Comparison of ENCODE assay signal across 8 mouse cellular contexts in the genomic region with DNA sequence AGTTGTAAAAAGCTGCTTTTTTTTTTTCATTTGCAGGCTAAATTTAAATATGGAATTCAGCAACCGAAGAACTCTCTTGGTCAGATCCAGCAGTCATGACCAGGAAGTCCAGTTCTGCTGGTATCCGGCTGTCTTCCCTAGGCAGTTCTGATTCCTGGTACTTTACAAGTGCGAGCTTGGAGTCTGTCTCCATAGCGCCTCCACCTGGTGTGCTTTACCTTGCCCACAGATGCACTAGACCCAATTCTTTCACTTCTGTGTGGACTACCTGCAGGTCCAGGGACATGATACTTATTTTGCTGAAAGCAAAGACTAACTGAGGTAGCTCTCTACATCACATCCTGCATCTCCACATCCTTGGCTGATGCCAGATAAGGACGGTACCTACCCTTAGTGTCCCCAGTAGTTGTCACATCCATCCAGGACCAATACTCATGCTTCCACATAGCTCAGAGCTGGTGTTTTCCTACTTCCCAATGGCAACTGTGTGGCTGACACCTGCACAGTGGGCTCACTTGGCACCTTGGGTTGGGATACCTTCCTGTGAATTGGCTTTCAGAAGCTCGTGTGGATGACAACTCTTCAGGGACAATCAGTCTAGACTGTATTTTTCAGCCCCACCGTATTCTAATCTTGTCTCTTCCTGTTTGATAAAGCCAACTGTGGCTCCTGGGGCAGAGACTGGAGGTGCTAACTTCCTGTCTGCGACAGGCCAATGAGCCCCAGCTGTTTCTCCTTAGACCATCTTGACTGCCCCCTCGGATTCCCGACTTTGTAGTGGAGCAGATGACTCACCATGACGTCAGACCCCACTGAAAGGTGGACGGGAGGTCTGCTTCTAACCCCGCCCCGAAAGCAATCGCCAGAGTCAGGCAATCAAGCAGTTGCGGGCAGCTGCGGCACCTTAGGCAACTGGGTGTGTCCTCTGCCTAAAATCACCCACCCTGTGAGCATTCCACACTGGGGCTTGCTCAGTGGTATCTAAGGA.
DNase-seq lines count a peak whose midpoint lies in the region; ATAC-seq and TF ChIP-seq lines count a peak whose summit lies in the region.

No protein-coding gene starts in this region.

- CTCF ChIA-PET in Patski (lab: Charles Lee), result interaction anchor here (0.8 to 2.3 kb wide), 10 partner anchors 12 to 688 kb away, joined by 3 to 8 read pairs (median 3); no protein-coding TSS in a partner anchor

- WGBS in kidney, embryonic 15.5 days, result 56% methylated on average over 17 of the region's 17 CpGs
- 34% methylated on average over 17 of the region's 17 CpGs for WGBS in heart, embryonic 10.5 days
- 80% methylated on average over 17 of the region's 17 CpGs for WGBS in forebrain, embryonic 14.5 days

- peaks cover 18% of the 10 kb centered on the region for H3K4me1 ChIP-seq in kidney, embryonic 15.5 days
- H3K4me1 ChIP-seq in heart, embryonic 10.5 days, result peaks cover 40% of the 10 kb centered on the region
- peaks cover 8% of the 10 kb centered on the region for H3K4me1 ChIP-seq in forebrain, embryonic 14.5 days (ENCODE audit: control insufficient read depth, insufficient read depth, low read length)

- H3K9ac ChIP-seq in kidney, embryonic 15.5 days, result no peak overlapping the region
- no peak overlapping the region for H3K9ac ChIP-seq in forebrain, embryonic 14.5 days (ENCODE audit: low read length)

- in situ Hi-C loops in Patski (cut with MboI; ENCODE audit: low pct_unique_long_range_greater_than_20kb), result no loop called here

- no peak overlapping the region for H3K4me3 ChIP-seq in kidney, embryonic 15.5 days (replicated peaks)
- peak overlapping the region; percentile 29; the same call in 1 of the 2 replicates for H3K4me3 ChIP-seq in heart, embryonic 10.5 days
- no peak overlapping the region for H3K4me3 ChIP-seq in forebrain, embryonic 14.5 days (ENCODE audit: low read depth, low read length)

- H3K9me3 ChIP-seq in kidney, embryonic 15.5 days (replicated peaks), result no peaks in the 10 kb centered on the region
- no peaks in the 10 kb centered on the region for H3K9me3 ChIP-seq in heart, embryonic 10.5 days
- H3K9me3 ChIP-seq in forebrain, embryonic 14.5 days (replicated peaks; ENCODE audit: control insufficient read depth, low read length), result no peaks in the 10 kb centered on the region

- TF ChIP-seq CTCF in Patski (IDR thresholded peaks at IDR 0.05), result peak; percentile 29

- peak; percentile 23 for DNase-seq in kidney, adult 18-20 months
- DNase-seq in Patski (ENCODE audit: low read depth, low spot score), result no peak
- no peak for DNase-seq in heart, embryonic 10.5 days (ENCODE audit: low spot score)
- DNase-seq in kidney, postnatal 36 days, result peak; percentile 25 to 40
- DNase-seq in forebrain, embryonic 14.5 days (ENCODE audit: low spot score), result no peak
- DNase-seq in layer of hippocampus, adult 11-12 months (ENCODE audit: low spot score), result no peak

- no peak overlapping the region for H3K27ac ChIP-seq in kidney, embryonic 15.5 days
- H3K27ac ChIP-seq in heart, embryonic 10.5 days, result peak overlapping the region; percentile 62
- H3K27ac ChIP-seq in forebrain, embryonic 14.5 days (ENCODE audit: low read depth, low read length), result no peak overlapping the region

- H3K36me3 ChIP-seq in kidney, embryonic 15.5 days, result no peaks in the 10 kb centered on the region
- no peaks in the 10 kb centered on the region for H3K36me3 ChIP-seq in heart, embryonic 10.5 days
- H3K36me3 ChIP-seq in forebrain, embryonic 14.5 days (ENCODE audit: control insufficient read depth, insufficient read depth, low read length), result no peaks in the 10 kb centered on the region

- POLR2A ChIA-PET in Patski (lab: Charles Lee), result interaction anchor here (0.6 to 2.2 kb wide), 7 partner anchors 11 to 782 kb away, joined by 3 to 6 read pairs (median 3); no protein-coding TSS in a partner anchor

- no peak for ATAC-seq in kidney, embryonic 15.5 days (replicated peaks; ENCODE audit: low FRiP score)
- ATAC-seq in Patski, result no peak
- ATAC-seq in monocyte, adult 5-6 weeks (replicated peaks; ENCODE audit: insufficient number of reproducible peaks, low FRiP score, low TSS enrichment, poor library complexity, severe bottlenecking), result 0 out of 2 replicates have a peak, but pooled peaks have one; percentile 5
- no peak for ATAC-seq in forebrain, embryonic 14.5 days

- no peaks in the 10 kb centered on the region for H3K27me3 ChIP-seq in kidney, embryonic 15.5 days
- no peaks in the 10 kb centered on the region for H3K27me3 ChIP-seq in Patski
- no peaks in the 10 kb centered on the region for H3K27me3 ChIP-seq in heart, embryonic 10.5 days (ENCODE audit: insufficient read depth, poor library complexity, severe bottlenecking)
- no peaks in the 10 kb centered on the region for H3K27me3 ChIP-seq in forebrain, embryonic 14.5 days (replicated peaks; ENCODE audit: control insufficient read depth, insufficient read depth, low read length)

- no peak overlapping the region; the same call in 1 of the 2 replicates for H3K4me2 ChIP-seq in kidney, embryonic 15.5 days
- H3K4me2 ChIP-seq in forebrain, embryonic 14.5 days (ENCODE audit: low read length), result no peak overlapping the region

Comparison
In these comparisons a context has a peak if more than half of its experiments do, and no peak if none do; other contexts are left out.
1. DNase-seq: peak in kidney, adult 18-20 months (single experiment) and kidney, postnatal 36 days (2 of 2); none in Patski (single experiment), heart, embryonic 10.5 days (single experiment), forebrain, embryonic 14.5 days (single experiment) and layer of hippocampus, adult 11-12 months (single experiment).